Mouse (Mus musculus) midbrain, postnatal 0 days (tissue): ENCODE measurements around the gene Sh3d21. TPM values are rescaled to one million over a fixed set of nuclear protein-coding genes. Genes with fewer than 3 reads are reported as not detected.

Source experiments
- ATAC-seq: fragments of 200-750 bp; cut with Nextera tagmentation; 2 replicates; pipeline ENCODE4 v1.8.0; 2017; ENCODE audit warnings: moderate number of reproducible peaks, mild to moderate bottlenecking, moderate TSS enrichment, moderate library complexity; ENCODE audit not compliant: low FRiP score
- DNase-seq: peaks from one replicate; pipeline ENCODE4 v3.0.0-alpha.2; 2015; ENCODE audit warnings: low spot score
- H3K27ac ChIP-seq: fragments of 300-500 bp; sonication (generic); 2 replicates; pipeline ENCODE4 v1.5.1; 2014; ENCODE audit warnings: low read depth, mild to moderate bottlenecking, low read length, mixed read lengths
- H3K27me3 ChIP-seq: fragments of 300-500 bp; sonication (generic); 2 replicates; pipeline ENCODE4 v1.6.1; 2014; ENCODE audit warnings: low read length, control low read depth, mixed read lengths; ENCODE audit not compliant: insufficient read depth
- H3K36me3 ChIP-seq: fragments of 300-500 bp; sonication (generic); 2 replicates; pipeline ENCODE4 v1.6.1; 2014; ENCODE audit warnings: low read length, control low read depth, mixed read lengths; ENCODE audit not compliant: insufficient read depth
- H3K4me1 ChIP-seq: fragments of 300-500 bp; sonication (generic); 2 replicates; pipeline ENCODE4 v1.6.1; 2014; ENCODE audit warnings: mild to moderate bottlenecking, control low read depth, antibody characterized with exemption, low read length, mixed read lengths; ENCODE audit not compliant: insufficient read depth
- H3K4me2 ChIP-seq: fragments of 300-500 bp; sonication (generic); 2 replicates; pipeline ENCODE4 v1.6.1; 2014; ENCODE audit warnings: low read depth, mild to moderate bottlenecking, low read length, mixed read lengths; ENCODE audit not compliant: poor library complexity, severe bottlenecking
- H3K4me3 ChIP-seq: fragments of 300-500 bp; sonication (generic); 2 replicates; pipeline ENCODE4 v1.5.1; 2014; ENCODE audit warnings: low read depth, mild to moderate bottlenecking, low read length, moderate library complexity
- H3K9ac ChIP-seq: fragments of 300-500 bp; sonication (generic); replicated peaks from 2 replicates; pipeline ENCODE4 v1.6.1; 2014; ENCODE audit warnings: mild to moderate bottlenecking, low read length, moderate library complexity, mixed read lengths; ENCODE audit not compliant: poor library complexity, severe bottlenecking
- H3K9me3 ChIP-seq: fragments of 300-500 bp; sonication (generic); 2 replicates; pipeline ENCODE4 v1.6.1; 2016; ENCODE audit warnings: low read length, control low read depth
- CTCF ChIP-seq: IDR thresholded peaks from 2 replicates; pipeline ENCODE4 v1.5.1; 2016; ENCODE audit warnings: antibody characterized with exemption, mild to moderate bottlenecking
- WGBS: fragments of 180-500 bp; shearing (Covaris S2); extraction: QIAGEN DNeasy Blood & Tissue Kit; methylation state at CpG from one replicate; pipeline ENCODE4 v1.1.7; 2014; 5-methylcytosine and 5-hydroxymethylcytosine counted together
- polyA plus RNA-seq: library from polyadenylated mRNA; unstranded; fragments of >200 nt; fragmentation: Nextera tagmentation; extraction: Ambion mirVana; gene quantifications from 2 replicates; pipeline ENCODE4 v1.2.1, GENCODE M21; 2015
- total RNA-seq: library from RNA; depleted of rRNA; stranded (reverse); fragments of >200 nt; gene quantifications from 2 replicates; pipeline ENCODE4 v1.2.3, GENCODE M21; 2014

Sh3d21 gene
- total and polyA plus RNA-seq, 2 experiments from 2014 or later = 2.7 to 2.9 TPM

DNA sequence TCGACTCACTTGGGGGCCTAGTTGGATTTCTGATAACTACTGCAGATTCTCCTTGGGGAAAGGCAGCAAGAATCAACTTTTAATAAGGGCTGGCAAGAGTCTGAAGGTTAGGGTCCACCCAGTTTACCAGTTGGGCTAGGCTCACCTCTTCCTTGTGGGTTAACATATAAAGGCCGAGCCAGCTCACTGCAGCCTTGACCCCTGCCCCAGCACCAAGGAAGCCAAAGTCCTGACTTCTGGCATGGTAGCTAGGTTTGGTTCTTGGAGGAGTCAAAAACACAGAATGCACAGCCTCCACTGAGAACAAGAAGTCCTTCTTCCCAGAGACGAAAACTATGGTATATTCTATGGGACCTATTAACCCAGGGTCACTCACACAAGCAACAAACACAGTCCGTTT lies 394 bp upstream of the Sh3d21 start:
- H3K27ac ChIP-seq = no peak overlapping the region
- H3K9me3 ChIP-seq = no peaks in the 10 kb centered on the region
- ATAC-seq (no peak), DNase-seq (no peak)
- 66% methylated on average over 4 of the region's 4 CpGs for WGBS
- TF ChIP-seq CTCF = no peak
- H3K27me3 ChIP-seq = no peaks in the 10 kb centered on the region
- 0 out of 2 replicates have a peak overlapping the region, but pooled peaks have one; percentile 77 for H3K9ac ChIP-seq
- no peak overlapping the region for H3K4me3 ChIP-seq
- H3K36me3 ChIP-seq = peaks cover 13% of the 10 kb centered on the region
- peaks cover 9% of the 10 kb centered on the region for H3K4me1 ChIP-seq
- no peak overlapping the region for H3K4me2 ChIP-seq

DNA sequence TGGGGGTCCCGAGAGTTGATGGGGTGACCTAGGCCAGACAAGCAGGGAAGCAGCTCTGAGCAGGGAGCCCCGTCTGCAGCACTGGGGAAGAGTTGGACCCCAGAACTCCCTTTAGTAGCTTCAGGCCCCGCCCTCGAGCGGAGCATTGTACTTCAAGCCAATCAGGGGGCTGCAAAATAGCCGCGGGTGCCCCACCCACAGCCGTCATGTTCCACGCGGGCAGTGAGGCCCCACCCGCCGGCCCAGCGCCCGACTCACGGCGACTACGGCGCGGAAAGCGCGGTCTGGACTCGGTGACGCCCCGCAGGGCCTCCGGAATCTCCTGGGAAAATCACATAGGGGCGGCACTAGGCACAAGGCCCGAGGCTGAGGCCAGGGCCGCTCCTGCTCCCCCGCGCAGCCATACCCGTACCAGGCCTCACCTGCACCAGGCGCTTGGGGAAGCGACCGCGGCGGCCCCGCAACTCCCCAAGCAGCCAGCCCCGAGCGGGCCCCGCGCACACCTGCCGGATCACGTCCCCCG lies 686 bp downstream of the Sh3d21 start:
- peak overlapping the region; percentile 52 for H3K4me3 ChIP-seq
- DNase-seq (peak; percentile 83), ATAC-seq (peak; percentile 89)
- H3K4me1 ChIP-seq = peaks cover 9% of the 10 kb centered on the region
- no peak for TF ChIP-seq CTCF
- H3K4me2 ChIP-seq = peak overlapping the region; percentile 95
- peaks cover 13% of the 10 kb centered on the region for H3K36me3 ChIP-seq
- peak overlapping the region; percentile 77 for H3K9ac ChIP-seq
- H3K27me3 ChIP-seq = no peaks in the 10 kb centered on the region
- no peak overlapping the region for H3K27ac ChIP-seq
- under 1% methylated on average over 44 of the region's 44 CpGs for WGBS
- H3K9me3 ChIP-seq = no peaks in the 10 kb centered on the region

DNA sequence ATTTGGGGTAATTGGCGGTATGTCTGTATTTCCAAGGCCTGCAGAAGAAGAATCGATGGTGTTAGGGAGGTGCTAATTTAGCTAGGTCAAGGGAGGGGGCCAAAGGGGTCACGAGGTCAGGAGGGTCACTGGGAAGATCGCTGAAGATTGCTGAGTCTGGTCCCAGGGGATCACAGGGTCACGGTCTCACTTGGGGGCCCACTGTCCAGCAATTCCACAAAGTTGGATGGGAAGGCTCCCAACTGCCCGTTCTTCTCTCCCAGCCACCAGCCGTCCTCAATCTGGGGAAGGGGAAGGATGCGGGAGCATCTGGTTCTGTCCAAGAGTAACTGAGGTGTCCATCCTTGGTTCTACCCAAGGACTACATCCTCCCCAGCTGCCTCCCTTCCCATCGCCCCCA lies 1.3 kb downstream of the Sh3d21 start:
- DNase-seq (no peak), ATAC-seq (no peak)
- H3K9me3 ChIP-seq = no peaks in the 10 kb centered on the region
- H3K9ac ChIP-seq = no peak overlapping the region
- no peak for TF ChIP-seq CTCF
- H3K4me3 ChIP-seq = peak overlapping the region; percentile 52
- peak overlapping the region; percentile 95 for H3K4me2 ChIP-seq
- no peak overlapping the region for H3K27ac ChIP-seq
- peaks cover 12% of the 10 kb centered on the region for H3K36me3 ChIP-seq
- 80% methylated on average over 9 of the region's 9 CpGs for WGBS
- peaks cover 9% of the 10 kb centered on the region for H3K4me1 ChIP-seq
- H3K27me3 ChIP-seq = no peaks in the 10 kb centered on the region

DNA sequence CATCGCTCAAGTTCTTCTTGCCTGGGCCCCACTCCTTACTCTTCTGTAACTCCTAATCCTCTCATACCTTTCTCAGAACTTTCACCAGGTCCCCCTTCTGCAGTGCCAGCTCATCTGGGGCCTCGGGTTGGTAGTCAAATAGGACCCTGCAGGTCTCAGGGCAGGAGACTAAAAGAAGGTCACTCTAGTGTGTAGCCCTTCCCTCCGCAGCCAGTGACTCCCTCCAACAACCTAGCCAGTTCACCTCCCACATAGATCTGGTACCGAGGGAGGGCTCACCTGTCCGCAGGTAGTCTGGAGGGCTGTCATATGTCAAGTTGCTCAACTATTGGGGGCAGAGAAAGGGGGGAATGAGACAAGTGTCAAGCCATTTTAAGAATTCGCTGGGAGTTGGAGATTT lies 1.8 kb downstream of the Sh3d21 start:
- no peak for TF ChIP-seq CTCF
- peaks cover 9% of the 10 kb centered on the region for H3K4me1 ChIP-seq
- no peak overlapping the region for H3K4me2 ChIP-seq
- H3K27ac ChIP-seq = no peak overlapping the region
- H3K27me3 ChIP-seq = no peaks in the 10 kb centered on the region
- WGBS = 89% methylated on average over 6 of the region's 6 CpGs
- no peaks in the 10 kb centered on the region for H3K9me3 ChIP-seq
- DNase-seq (no peak), ATAC-seq (no peak)
- no peak overlapping the region for H3K4me3 ChIP-seq
- no peak overlapping the region for H3K9ac ChIP-seq
- peaks cover 7% of the 10 kb centered on the region for H3K36me3 ChIP-seq

DNA sequence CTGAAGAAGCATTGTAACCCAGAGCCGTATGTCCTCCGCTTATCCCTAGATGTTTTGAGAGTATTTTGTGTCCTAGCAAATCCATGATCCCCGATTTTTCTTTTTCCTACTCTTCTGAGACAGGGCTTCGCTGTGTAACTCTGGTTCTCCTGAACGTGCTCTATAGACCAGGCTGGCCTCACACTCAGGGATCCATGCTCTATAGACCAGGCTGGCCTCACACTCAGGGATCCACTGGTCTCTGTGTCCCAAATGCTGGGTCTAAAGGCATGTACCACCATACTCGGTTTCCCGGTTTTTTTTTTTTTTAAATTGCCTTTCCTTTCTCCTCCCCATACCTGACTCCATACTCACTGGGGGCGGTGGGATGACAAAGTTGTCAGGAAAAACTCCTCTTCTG lies 2.3 kb downstream of the Sh3d21 start:
- H3K4me1 ChIP-seq = peaks cover 9% of the 10 kb centered on the region
- no peaks in the 10 kb centered on the region for H3K27me3 ChIP-seq
- no peaks in the 10 kb centered on the region for H3K9me3 ChIP-seq
- TF ChIP-seq CTCF = no peak
- DNase-seq = no peak
- ATAC-seq = no peak
- no peak overlapping the region for H3K9ac ChIP-seq
- WGBS = 91% methylated on average over 8 of the region's 8 CpGs
- peaks cover 4% of the 10 kb centered on the region; the same call in 1 of the 2 replicates for H3K36me3 ChIP-seq
- H3K4me2 ChIP-seq = no peak overlapping the region
- no peak overlapping the region for H3K27ac ChIP-seq
- H3K4me3 ChIP-seq = no peak overlapping the region

DNA sequence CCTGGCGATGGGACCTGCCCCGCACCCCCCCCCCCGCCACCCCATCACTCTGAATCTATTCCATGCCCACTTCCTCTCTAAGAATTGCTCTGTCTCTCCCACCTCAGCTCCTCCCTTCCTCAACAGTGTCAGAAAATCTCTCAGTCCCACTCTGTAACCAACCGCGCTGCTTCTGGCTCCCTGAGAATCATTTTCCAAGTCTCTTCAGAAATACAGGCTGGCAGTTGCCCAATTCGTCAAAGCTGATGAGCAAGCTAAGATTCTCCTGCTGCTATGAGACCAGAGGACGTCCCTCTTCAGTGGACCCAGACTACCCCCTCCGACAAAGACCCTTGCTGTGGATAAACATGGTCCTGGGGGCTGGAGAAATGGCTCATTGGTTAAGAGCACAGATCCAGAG lies 3.8 kb downstream of the Sh3d21 start:
- H3K9me3 ChIP-seq = no peaks in the 10 kb centered on the region
- H3K27me3 ChIP-seq = no peaks in the 10 kb centered on the region
- 74% methylated on average over 8 of the region's 8 CpGs for WGBS
- no peak overlapping the region for H3K4me2 ChIP-seq
- H3K9ac ChIP-seq = no peak overlapping the region
- no peak for ATAC-seq
- DNase-seq = no peak
- no peak overlapping the region for H3K27ac ChIP-seq
- no peak for TF ChIP-seq CTCF
- H3K4me1 ChIP-seq = peaks cover 9% of the 10 kb centered on the region
- H3K36me3 ChIP-seq = no peaks in the 10 kb centered on the region
- no peak overlapping the region for H3K4me3 ChIP-seq
